Mouse (Mus musculus): ENCODE measurements around the gene Iscu.
"Not testable (repeated sequence)": the region's sequence is repeated elsewhere in the genome, so short reads cannot be mapped to it uniquely, and the experiment has no call there.

The Iscu gene

DNA sequence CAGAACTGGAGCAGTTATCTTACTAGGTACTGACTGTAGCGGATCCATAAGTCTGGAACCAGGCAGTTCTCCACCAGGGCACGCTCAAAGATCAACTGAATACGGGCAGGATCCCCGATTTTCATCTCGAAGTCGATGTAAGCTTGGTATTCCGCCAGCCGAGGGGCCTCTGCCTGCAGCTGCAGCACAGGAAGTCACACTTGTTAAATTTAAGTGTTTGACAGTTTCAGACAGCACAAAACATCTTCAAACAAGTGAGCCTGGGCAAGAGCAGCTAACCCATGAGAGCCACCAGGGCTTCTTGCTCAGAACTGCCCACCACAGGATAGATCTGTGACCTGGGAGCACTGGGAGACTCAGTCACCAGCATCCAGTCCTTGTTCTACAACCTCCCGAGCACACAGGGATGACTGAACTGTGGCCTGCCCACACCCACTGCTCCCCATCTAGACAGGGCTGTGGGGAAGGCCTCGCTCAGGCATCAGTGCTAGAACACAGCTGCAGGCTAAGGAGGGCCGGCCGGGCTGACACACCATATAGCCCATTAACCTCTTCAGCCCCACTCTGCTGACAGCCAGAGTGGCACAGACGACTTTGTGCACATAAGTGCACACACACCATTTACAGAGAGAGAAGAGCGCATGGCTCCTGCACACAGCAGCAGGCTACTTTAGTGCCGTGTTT lies 17.1 kb upstream of the Iscu start:
- no peak for DNase-seq (ENCODE audit: low spot score in 2 of 2)

- no peak for DNase-seq (ENCODE audit: low spot score in 2 of 2)
Measured at GRCm38 (mm10) chr5:113761585-113761984, 11.0 kb upstream of the Iscu start.

GRCm38 (mm10) chr5:113764426-113764825 lies 8.1 kb upstream of the Iscu start:
- no peak for DNase-seq (ENCODE audit: low spot score in 2 of 2)

- no peak for DNase-seq (ENCODE audit: low spot score in 2 of 2)
Measured at GRCm38 (mm10) chr5:113765641-113766526, 6.7 kb upstream of the Iscu start.

DNA sequence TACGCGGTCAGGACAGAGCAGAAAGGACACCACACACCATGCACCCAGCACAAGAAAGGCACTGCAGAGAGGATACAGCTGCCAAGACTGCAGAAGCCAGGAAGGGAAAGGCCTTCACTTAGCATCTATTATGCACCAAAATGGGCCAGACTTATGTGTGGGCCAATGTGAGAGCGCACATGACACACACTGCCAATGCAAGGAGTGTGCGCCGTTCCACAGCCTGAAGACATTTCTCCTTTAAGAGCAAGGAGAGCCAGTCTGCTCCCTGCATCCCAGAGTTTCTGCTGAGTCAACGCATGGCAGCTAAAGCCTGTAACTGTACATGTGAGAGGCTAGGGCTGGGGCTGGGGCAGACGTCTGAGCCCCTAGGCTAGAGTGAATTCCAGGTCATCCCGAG lies 3.7 kb upstream of the Iscu start:
- no peak for DNase-seq (ENCODE audit: low spot score in 2 of 2)

GRCm38 (mm10) chr5:113771213-113772162 lies 1.1 kb upstream of the Iscu start:
- peak; percentile 82 to 91 for DNase-seq (ENCODE audit: low spot score in 2 of 2)

DNA sequence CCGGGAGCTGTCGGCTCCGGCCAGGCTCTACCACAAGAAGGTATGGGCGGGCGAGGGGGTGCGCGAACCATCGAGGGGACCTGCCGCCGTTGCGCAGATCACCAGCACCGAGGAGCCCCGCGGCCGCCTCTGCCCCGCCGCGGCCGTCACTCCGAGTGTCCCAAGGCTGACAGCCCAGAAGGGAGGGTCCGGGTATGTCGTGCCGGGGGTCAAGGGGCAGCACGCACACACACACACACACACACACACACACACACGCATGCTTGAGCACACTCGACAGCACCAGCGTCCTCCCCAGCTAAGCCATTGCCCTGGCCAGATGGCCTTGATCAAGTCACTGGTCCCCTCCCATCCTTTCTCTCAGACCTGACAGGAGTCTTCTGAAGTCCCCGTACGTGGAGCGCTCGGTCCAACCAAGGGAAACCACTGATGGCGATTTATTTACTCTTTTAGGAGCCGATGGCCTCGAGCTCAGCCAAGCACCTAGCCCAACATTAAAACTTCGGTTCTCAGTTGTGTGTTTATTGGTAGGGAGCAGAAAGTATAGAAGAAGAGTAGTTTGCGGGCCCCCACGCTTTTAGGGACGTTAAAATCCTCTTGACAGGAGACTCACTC lies 464 bp downstream of the Iscu start:
- DNase-seq (ENCODE audit: low spot score in 2 of 2): no peak

DNA sequence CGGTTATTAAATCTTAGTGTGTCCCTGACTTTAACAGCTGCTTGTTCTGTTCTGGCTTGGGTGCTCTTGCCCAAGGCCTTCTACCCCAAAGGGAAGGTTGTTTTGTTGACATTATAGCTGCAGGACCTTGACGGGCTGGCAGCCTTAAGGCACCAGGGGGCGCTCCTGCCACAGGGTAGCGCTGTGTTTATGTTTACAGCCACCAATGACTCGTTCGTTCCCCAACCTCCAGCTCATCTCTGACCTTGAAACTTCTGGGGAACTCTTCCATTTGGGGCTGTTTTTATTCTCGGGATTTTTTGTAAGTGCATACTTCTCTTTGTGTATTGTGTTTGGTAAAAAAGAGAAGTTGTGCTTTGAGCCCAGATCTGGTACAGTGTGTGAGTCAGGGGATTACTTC lies 1.1 kb downstream of the Iscu start:
- DNase-seq (ENCODE audit: low spot score in 2 of 2): peak; percentile 71 to 87

- DNase-seq (ENCODE audit: low spot score in 2 of 2): no peak
Measured at GRCm38 (mm10) chr5:113775585-113775984, 3.0 kb downstream of the Iscu start.

- DNase-seq (ENCODE audit: low spot score in 2 of 2): peak in 1 of 2 experiments; percentile 35
Measured at GRCm38 (mm10) chr5:113776128-113776895, 3.8 kb downstream of the Iscu start.

DNA sequence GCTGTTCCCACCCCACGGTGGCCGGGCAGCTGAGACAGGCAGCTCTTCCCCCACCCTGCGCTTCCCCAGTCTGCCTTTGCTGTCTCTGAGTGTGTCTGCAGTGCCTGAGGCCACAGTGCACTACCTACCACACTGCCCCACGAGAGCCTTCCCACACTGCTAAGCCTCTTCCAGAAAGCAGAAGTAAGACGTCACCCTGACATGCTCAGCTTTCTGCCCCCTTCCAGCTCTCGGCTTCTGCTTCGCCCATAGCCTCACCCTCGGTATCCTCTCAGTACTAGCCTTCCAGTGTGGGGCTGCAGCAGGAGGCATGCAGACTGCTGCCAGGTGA lies 4.3 kb downstream of the Iscu start:
- peak in 1 of 2 experiments; percentile 43 for DNase-seq (ENCODE audit: low spot score in 2 of 2)

DNA sequence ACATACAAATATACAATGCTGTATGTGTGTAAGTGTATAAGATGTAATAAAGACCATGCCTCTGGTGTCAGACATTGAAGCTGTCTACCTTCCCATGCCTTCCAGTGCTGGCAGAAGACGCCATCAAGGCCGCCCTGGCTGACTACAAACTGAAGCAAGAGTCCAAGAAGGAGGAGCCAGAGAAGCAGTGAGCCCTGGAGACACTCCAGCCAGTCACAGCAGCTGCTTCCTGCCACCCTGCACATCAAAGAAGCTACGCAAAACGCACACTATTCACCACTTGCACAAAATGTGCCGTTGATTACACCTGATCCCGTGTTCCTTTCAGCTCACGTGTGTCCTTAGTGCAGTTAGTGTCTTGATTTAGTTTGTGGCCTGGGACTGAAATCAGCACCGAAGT lies 5.2 kb downstream of the Iscu start:
- not testable (repeated sequence) for DNase-seq (ENCODE audit: low spot score in 2 of 2)

DNA sequence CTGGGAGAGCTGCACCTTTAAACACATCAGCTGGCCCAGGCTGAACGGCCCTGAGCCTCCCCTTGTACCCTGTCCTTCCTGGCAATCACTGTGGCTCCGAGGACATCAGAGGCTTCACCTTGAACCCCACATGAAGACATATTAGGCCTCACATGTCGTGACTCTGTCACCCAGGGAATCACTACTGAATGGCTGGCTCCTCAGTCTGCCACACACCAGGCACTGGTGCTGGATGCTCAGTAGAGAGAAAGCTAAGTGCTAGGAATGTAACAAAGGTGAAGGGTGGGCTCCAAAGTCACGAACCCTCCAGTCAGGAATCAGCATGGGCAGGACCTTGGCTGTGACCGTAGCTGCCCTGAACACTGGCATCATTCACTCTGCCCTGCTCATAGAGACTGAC lies 7.0 kb downstream of the Iscu start:
- no peak for DNase-seq (ENCODE audit: low spot score in 2 of 2)

- no peak for DNase-seq (ENCODE audit: low spot score in 2 of 2)
Measured at GRCm38 (mm10) chr5:113780082-113780752, 7.7 kb downstream of the Iscu start.

DNA sequence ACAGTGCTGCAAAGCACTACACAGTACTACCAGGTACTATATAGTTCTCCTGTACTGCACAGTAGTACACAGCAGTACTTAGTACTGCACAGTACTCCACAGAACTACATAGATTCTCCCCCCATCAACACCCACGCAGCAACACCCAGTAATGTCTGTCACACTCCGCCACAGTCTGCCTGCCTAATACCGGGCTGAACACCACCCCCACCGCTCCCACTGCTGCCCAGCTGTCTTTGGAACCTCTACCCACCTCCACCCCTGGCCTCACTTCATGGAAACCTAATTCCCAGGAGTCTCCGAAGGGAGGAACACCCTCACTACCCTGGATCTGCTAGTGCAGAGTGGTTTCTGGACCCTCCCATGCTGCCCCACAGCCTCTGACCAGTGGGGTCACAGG lies 8.2 kb downstream of the Iscu start:
- no peak for DNase-seq (ENCODE audit: low spot score in 2 of 2)

DNA sequence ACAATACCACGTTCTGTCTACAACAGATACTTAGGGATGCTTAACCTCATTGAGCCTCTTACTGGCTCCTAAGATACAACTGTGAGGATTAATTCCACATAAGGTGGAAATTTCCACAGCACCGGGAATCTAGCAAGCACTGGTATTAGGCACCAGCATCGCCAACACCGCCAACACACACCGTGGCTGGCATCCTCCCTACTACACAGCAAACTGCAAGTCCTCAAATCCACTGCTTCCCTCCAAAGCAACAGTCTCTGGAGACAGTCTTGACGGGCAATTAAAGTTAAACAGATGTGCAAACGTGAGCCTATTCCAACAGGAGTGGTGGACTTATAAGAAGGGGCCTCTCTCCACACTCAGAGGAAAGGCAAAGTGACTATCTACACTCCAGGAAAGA lies 8.7 kb downstream of the Iscu start:
- DNase-seq (ENCODE audit: low spot score in 2 of 2): no peak

GRCm38 (mm10) chr5:113781875-113782274 lies 9.3 kb downstream of the Iscu start:
- DNase-seq (ENCODE audit: low spot score in 2 of 2): no peak

DNA sequence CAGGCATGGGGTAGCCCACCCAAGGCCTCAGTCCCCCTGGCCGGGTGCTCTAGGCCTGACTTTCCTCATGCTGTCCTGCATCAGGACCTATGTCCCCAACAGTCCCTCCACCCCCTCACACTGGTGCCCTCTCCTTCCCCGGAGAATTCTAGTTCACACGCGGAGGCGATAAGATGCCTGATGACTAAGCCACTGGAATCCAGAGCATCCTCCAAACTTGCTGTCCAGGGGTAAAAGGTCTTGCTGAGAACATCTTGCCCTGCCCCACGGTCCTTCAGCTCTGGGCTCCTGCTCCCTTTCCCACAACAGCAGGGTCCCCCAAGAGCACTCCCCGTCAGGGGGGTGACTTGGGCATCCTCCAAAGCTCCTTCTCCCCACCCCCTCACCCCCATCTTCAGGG lies 10.1 kb downstream of the Iscu start:
- DNase-seq (ENCODE audit: low spot score in 2 of 2): no peak

- DNase-seq (ENCODE audit: low spot score in 2 of 2): peak; percentile 67 to 75
Measured at GRCm38 (mm10) chr5:113783581-113784001, 11.0 kb downstream of the Iscu start.

- not testable (repeated sequence) for DNase-seq (ENCODE audit: low spot score in 2 of 2)
Measured at GRCm38 (mm10) chr5:113784104-113784503, 11.6 kb downstream of the Iscu start.

Data from heart, adult 9 months (tissue).